Mouse (Mus musculus) liver, postnatal 0 days (tissue): ENCODE measurements at regions not wholly inside any gene's neighbourhood (a gene's known extent, or its start where the extent isn't known, plus 50 kb on each side); places are given as distances from the start of the nearest gene placed in this dataset.

ENCODE experiments used
- ATAC-seq: fragments of 200-750 bp; cut with Nextera tagmentation; 2 replicates; pipeline ENCODE4 v1.8.0; 2017; ENCODE audit warnings: mild to moderate bottlenecking, moderate library complexity
- DNase-seq: peaks from one replicate; pipeline ENCODE4 v3.0.0-alpha.2; 2016
- H3K27ac ChIP-seq: fragments of 300-500 bp; sonication (generic); 2 replicates; pipeline ENCODE4 v1.5.1; 2014; ENCODE audit warnings: antibody characterized with exemption, moderate library complexity, mild to moderate bottlenecking, low read depth
- H3K27me3 ChIP-seq: fragments of 300-500 bp; sonication (generic); 2 replicates; pipeline ENCODE4 v1.6.1; 2014; ENCODE audit warnings: low read length, control low read depth, mixed read lengths; ENCODE audit not compliant: insufficient read depth
- H3K36me3 ChIP-seq: fragments of 300-500 bp; sonication (generic); replicated peaks from 2 replicates; pipeline ENCODE4 v1.6.1; 2014; ENCODE audit warnings: mild to moderate bottlenecking, control low read depth, low read length, moderate library complexity, mixed read lengths; ENCODE audit not compliant: insufficient read depth
- H3K4me1 ChIP-seq: fragments of 300-500 bp; sonication (generic); 2 replicates; pipeline ENCODE4 v1.6.1; 2014; ENCODE audit warnings: antibody characterized with exemption, mild to moderate bottlenecking, control low read depth; ENCODE audit not compliant: insufficient read depth
- H3K4me2 ChIP-seq: fragments of 300-500 bp; sonication (generic); 2 replicates; pipeline ENCODE4 v1.6.1; 2014; ENCODE audit warnings: low read depth, mild to moderate bottlenecking, low read length, moderate library complexity, mixed read lengths
- H3K4me3 ChIP-seq: fragments of 300-500 bp; sonication (generic); 2 replicates; pipeline ENCODE4 v1.5.1; 2014; ENCODE audit warnings: low read depth, low read length
- H3K9ac ChIP-seq: fragments of 300-500 bp; sonication (generic); replicated peaks from 2 replicates; pipeline ENCODE4 v1.6.1; 2014; ENCODE audit warnings: mild to moderate bottlenecking, moderate library complexity
- H3K9me3 ChIP-seq: fragments of 300-500 bp; sonication (generic); 2 replicates; pipeline ENCODE4 v1.6.1; 2016; ENCODE audit warnings: mild to moderate bottlenecking, control low read depth, low read length, mixed read lengths
- CTCF ChIP-seq: sonication (generic); IDR thresholded peaks from 2 replicates; pipeline ENCODE4 v1.5.1; 2016; ENCODE audit warnings: antibody characterized with exemption, low read depth
- EP300 ChIP-seq: IDR thresholded peaks from 2 replicates; pipeline ENCODE4 v1.6.1; 2016; ENCODE audit warnings: antibody characterized with exemption, low read depth, mild to moderate bottlenecking
- WGBS: fragments of 180-500 bp; shearing (Covaris S2); extraction: QIAGEN DNeasy Blood & Tissue Kit; methylation state at CpG from one replicate; pipeline ENCODE4 v1.1.7; 2014; ENCODE audit not compliant: insufficient replicate concordance; 5-methylcytosine and 5-hydroxymethylcytosine counted together

GRCm38 (mm10) chr10:96523967-96524801 lies 92.6 kb upstream of the Btg1 start:
- Histone ChIP-seq H3K4me1 (no peaks in the 10 kb centered on the region), H3K27ac (no peak overlapping the region), H3K9me3 (no peaks in the 10 kb centered on the region), H3K4me3 (no peak overlapping the region), H3K4me2 (no peak overlapping the region), H3K9ac (no peak overlapping the region), H3K36me3 (no peaks in the 10 kb centered on the region), H3K27me3 (no peaks in the 10 kb centered on the region)
- TF ChIP-seq EP300, result no peak
- TF ChIP-seq CTCF, result no peak
- no peak for DNase-seq
- 71% methylated on average over 20 of the region's 20 CpGs for whole genome bisulfite sequencing
- no peak for ATAC-seq

GRCm38 (mm10) chr10:96527864-96528263 lies 88.9 kb upstream of the Btg1 start:
- ATAC-seq (no peak), DNase-seq (no peak)
- H3K36me3 ChIP-seq, result no peaks in the 10 kb centered on the region
- H3K9me3 ChIP-seq, result no peaks in the 10 kb centered on the region
- no peak overlapping the region for H3K4me2 ChIP-seq
- no peak overlapping the region for H3K9ac ChIP-seq
- H3K27me3 ChIP-seq, result no peaks in the 10 kb centered on the region
- no peak overlapping the region for H3K4me3 ChIP-seq
- 81% methylated on average over 3 of the region's 3 CpGs for WGBS
- H3K4me1 ChIP-seq, result no peaks in the 10 kb centered on the region
- TF ChIP-seq CTCF (no peak), EP300 (no peak)
- no peak overlapping the region for H3K27ac ChIP-seq

GRCm38 (mm10) chr10:96534547-96535124 lies 82.2 kb upstream of the Btg1 start:
- no peaks in the 10 kb centered on the region for H3K36me3 ChIP-seq
- no peaks in the 10 kb centered on the region for H3K9me3 ChIP-seq
- no peak for DNase-seq

GRCm38 (mm10) chr10:96535461-96535860 lies 81.3 kb upstream of the Btg1 start:
- no peak for DNase-seq
- H3K9me3 ChIP-seq, result no peaks in the 10 kb centered on the region
- H3K36me3 ChIP-seq, result no peaks in the 10 kb centered on the region
- H3K4me2 ChIP-seq, result no peak overlapping the region
- TF ChIP-seq CTCF (no peak), EP300 (no peak)
- H3K27ac ChIP-seq, result no peak overlapping the region
- no peaks in the 10 kb centered on the region for H3K27me3 ChIP-seq
- WGBS, result 70% methylated on average over 9 of the region's 9 CpGs
- H3K4me1 ChIP-seq, result no peaks in the 10 kb centered on the region
- ATAC-seq, result no peak
- no peak overlapping the region for H3K9ac ChIP-seq
- no peak overlapping the region for H3K4me3 ChIP-seq

More at GRCm38 (mm10) chr10:96534547-96535124, 82.2 kb upstream of the Btg1 start:
- Histone ChIP-seq H3K27me3 (no peaks in the 10 kb centered on the region), H3K4me1 (no peaks in the 10 kb centered on the region), H3K27ac (no peak overlapping the region), H3K9ac (no peak overlapping the region), H3K4me2 (no peak overlapping the region), H3K4me3 (no peak overlapping the region)
- 85% methylated on average over 7 of the region's 7 CpGs for WGBS
- TF ChIP-seq EP300 (no peak), CTCF (no peak)
- ATAC-seq, result no peak

- no peaks in the 10 kb centered on the region for H3K9me3 ChIP-seq
- no peak for DNase-seq
- H3K4me2 ChIP-seq, result no peak overlapping the region
- H3K9ac ChIP-seq, result no peak overlapping the region
- H3K27ac ChIP-seq, result no peak overlapping the region
- no peaks in the 10 kb centered on the region for H3K36me3 ChIP-seq
- no peaks in the 10 kb centered on the region for H3K27me3 ChIP-seq
- 92% methylated on average over 2 of the region's 2 CpGs for WGBS
- no peak for TF ChIP-seq EP300
- TF ChIP-seq CTCF, result no peak
- ATAC-seq, result no peak
- H3K4me3 ChIP-seq, result no peak overlapping the region
- H3K4me1 ChIP-seq, result no peaks in the 10 kb centered on the region
Measured at GRCm38 (mm10) chr10:96540828-96541227, 76.0 kb upstream of the Btg1 start.

- Histone ChIP-seq H3K4me1 (0 out of 2 replicates have a peak, but pooled peaks cover 5% of the 10 kb centered on the region), H3K4me3 (no peak overlapping the region), H3K4me2 (no peak overlapping the region), H3K27ac (no peak overlapping the region), H3K9ac (no peak overlapping the region), H3K9me3 (no peaks in the 10 kb centered on the region), H3K27me3 (no peaks in the 10 kb centered on the region), H3K36me3 (no peaks in the 10 kb centered on the region)
- TF ChIP-seq EP300 (no peak), CTCF (no peak)
- 76% methylated on average over 6 of the region's 6 CpGs for WGBS
- DNase-seq, result no peak
- no peak for ATAC-seq
Measured at GRCm38 (mm10) chr10:96545312-96545711, 71.5 kb upstream of the Btg1 start.
